Comparison of ENCODE assay signal across 16 mouse cellular contexts in genomic region chr2:114058226-114058796, GRCm38 (mm10). TPM values are rescaled to one million over a fixed set of nuclear protein-coding genes. Genes with fewer than 3 reads are reported as not detected.
DNase-seq lines count a peak whose midpoint lies in the region; ATAC-seq and TF ChIP-seq lines count a peak whose summit lies in the region.
"Had no signal": no experiment of that assay in that cellular context is flagged by ENCODE, and none has a peak within 500 bp of the region (broad histone marks: within the 10 kb centered on the region; RNA-seq: fewer than 3 reads in every experiment).

No protein-coding gene starts in this region.

- H3K4me3 ChIP-seq in gastrocnemius, adult 2 months: no peak overlapping the region
- no peak overlapping the region for H3K4me3 ChIP-seq in CH12.LX (replicated peaks in 1 of 3; ENCODE audit: low read depth in 2 of 3, low read length in 2 of 3, poor library complexity in 1 of 3)
- H3K4me3 ChIP-seq in heart, embryonic 14.5 days (ENCODE audit: control insufficient read depth in 1 of 2, insufficient read depth in 1 of 2, low read depth in 1 of 2, low read length in 2 of 2): 0 out of 4 replicates have a peak overlapping the region, but pooled peaks of 1 of the 2 experiments have one; percentile 12
- no peak overlapping the region for H3K4me3 ChIP-seq in thymus, adult 2 months (ENCODE audit: control insufficient read depth, insufficient read depth, low read length)
- H3K4me3 ChIP-seq: limb, embryonic 13.5 days; neural tube, embryonic 13.5 days had no signal

- TF ChIP-seq RAD21 in CH12.LX (IDR thresholded peaks at IDR 0.05; ENCODE audit: low read depth, low read length): no peak

- TF ChIP-seq CTCF in gastrocnemius, adult 2 months (IDR thresholded peaks at IDR 0.05): no peak
- no peak for TF ChIP-seq CTCF in CH12.LX (conservative IDR thresholded peaks at IDR 0.05 in 1 of 2, IDR thresholded peaks at IDR 0.05 in 1 of 2; ENCODE audit: low read depth in 2 of 2, low read length in 2 of 2)
- no peak for TF ChIP-seq CTCF in thymus, adult 2 months (IDR thresholded peaks at IDR 0.05; ENCODE audit: borderline replicate concordance, control insufficient read depth, extremely low read depth, insufficient read depth, low read length, poor library complexity)

- peak overlapping the region; percentile 8 for H3K4me2 ChIP-seq in CH12.LX (ENCODE audit: insufficient read depth, low read depth, poor library complexity, severe bottlenecking)
- H3K4me2 ChIP-seq in heart, embryonic 14.5 days (ENCODE audit: low read length): peak overlapping the region; percentile 62
- H3K4me2 ChIP-seq: limb, embryonic 13.5 days; neural tube, embryonic 13.5 days had no signal

- H3K79me2 ChIP-seq in CH12.LX (replicated peaks; ENCODE audit: control insufficient read depth, extremely low read depth, insufficient read depth, poor library complexity, severe bottlenecking): no peaks in the 10 kb centered on the region

- WGBS in heart, embryonic 14.5 days: 33% methylated on average over 10 of the region's 10 CpGs
- 96% methylated on average over 10 of the region's 10 CpGs for WGBS in thymus, adult 2 months

- in situ Hi-C loops in CH12.LX (cut with MboI; ENCODE audit: low pct_ligation_motif_present, low pct_unique_long_range_greater_than_20kb, low sequenced_read_pairs): loop anchor here (25.0 kb wide), 1 partner anchor 171 kb away; no protein-coding TSS in a partner anchor

- TF ChIP-seq EP300 in CH12.LX (IDR thresholded peaks at IDR 0.05; ENCODE audit: low read length): peak; percentile 70

- peak; percentile 36 for DNase-seq in gastrocnemius, adult 2 months
- no peak for DNase-seq in gastrocnemius, adult 8-10 months (ENCODE audit: low spot score in 2 of 2)
- DNase-seq in CD4-positive helper T cell, adult 2 months (ENCODE audit: low read depth, low spot score): peak; percentile 34
- DNase-seq in CH12.LX (ENCODE audit: extremely low read depth): peak; percentile 12
- no peak for DNase-seq in neural tube, embryonic 10.5 days (ENCODE audit: extremely low spot score, low spot score)
- no peak for DNase-seq in thymus, adult 2 months
- DNase-seq: kidney, postnatal 4 days; liver, postnatal 0 days; thymus, postnatal 4 days had no signal

- H3K36me3 ChIP-seq in CH12.LX (replicated peaks in 1 of 2; ENCODE audit: control insufficient read depth in 1 of 2, insufficient read depth in 1 of 2, low read length in 1 of 2): no peaks in the 10 kb centered on the region
- peaks cover 5% of the 10 kb centered on the region; the same call in 1 of the 2 replicates for H3K36me3 ChIP-seq in heart, embryonic 14.5 days (ENCODE audit: control insufficient read depth, insufficient read depth, low read length)
- H3K36me3 ChIP-seq in thymus, adult 2 months (ENCODE audit: control insufficient read depth, insufficient read depth, low read length): no peaks in the 10 kb centered on the region
- H3K36me3 ChIP-seq: limb, embryonic 13.5 days; neural tube, embryonic 13.5 days had no signal

- intact Hi-C loops in gastrocnemius, adult 2 months (cut with DNase I): no loop called here

- H3K9me3 ChIP-seq in CH12.LX (replicated peaks; ENCODE audit: low read length): no peaks in the 10 kb centered on the region
- H3K9me3 ChIP-seq in heart, embryonic 14.5 days (ENCODE audit: control insufficient read depth, low read length): no peaks in the 10 kb centered on the region
- H3K9me3 ChIP-seq: limb, embryonic 13.5 days; neural tube, embryonic 13.5 days had no signal

- TF ChIP-seq POLR2A in CH12.LX (IDR thresholded peaks at IDR 0.05; ENCODE audit: low read depth, low read length): no peak
- no peak for TF ChIP-seq POLR2A in thymus, adult 2 months (IDR thresholded peaks at IDR 0.05; ENCODE audit: control insufficient read depth, extremely low read depth, insufficient read depth, low read length, poor library complexity)

- no peak overlapping the region for H3K9ac ChIP-seq in CH12.LX (ENCODE audit: insufficient read depth, low read depth)
- peak overlapping the region; percentile 75 for H3K9ac ChIP-seq in heart, embryonic 14.5 days (ENCODE audit: low read length)
- H3K9ac ChIP-seq: limb, embryonic 13.5 days; liver, postnatal 0 days; neural tube, embryonic 13.5 days had no signal

- dilution Hi-C loops in CH12.LX (cut with MboI; ENCODE audit: extremely low pct_ligation_motif_present, extremely low pct_unique_long_range_greater_than_20kb, low sequenced_read_pairs): no loop called here

- H3K27me3 ChIP-seq in CH12.LX (replicated peaks): no peaks in the 10 kb centered on the region
- H3K27me3 ChIP-seq in heart, embryonic 14.5 days (ENCODE audit: control insufficient read depth, insufficient read depth, low read length): no peaks in the 10 kb centered on the region
- H3K27me3 ChIP-seq in thymus, adult 2 months (ENCODE audit: control insufficient read depth, insufficient read depth, low read length): no peaks in the 10 kb centered on the region
- H3K27me3 ChIP-seq: neural tube, embryonic 13.5 days had no signal

- peaks cover 0 to 9% of the 10 kb centered on the region in 2 experiments; a peak in 1 of 4 replicates for H3K4me1 ChIP-seq in CH12.LX (ENCODE audit: control insufficient read depth in 1 of 2, insufficient read depth in 2 of 2)
- H3K4me1 ChIP-seq in heart, embryonic 14.5 days (ENCODE audit: control insufficient read depth in 2 of 2, insufficient read depth in 2 of 2, low read length in 2 of 2): peaks cover 14 to 29% of the 10 kb centered on the region in 2 experiments
- H3K4me1 ChIP-seq in thymus, adult 2 months (replicated peaks; ENCODE audit: control insufficient read depth, insufficient read depth, low read length): no peaks in the 10 kb centered on the region
- H3K4me1 ChIP-seq: neural tube, embryonic 13.5 days had no signal

- H3K27ac ChIP-seq in gastrocnemius, adult 2 months: peak overlapping the region; percentile 82
- no peak overlapping the region for H3K27ac ChIP-seq in CH12.LX (ENCODE audit: insufficient read depth, low read depth)
- peak overlapping the region; percentile 99 for H3K27ac ChIP-seq in heart, embryonic 14.5 days (replicated peaks in 1 of 2; ENCODE audit: control insufficient read depth in 1 of 2, insufficient read depth in 1 of 2, low read depth in 2 of 2, low read length in 2 of 2)
- H3K27ac ChIP-seq in thymus, adult 2 months (ENCODE audit: control insufficient read depth, insufficient read depth, low read length): no peak overlapping the region
- H3K27ac ChIP-seq: limb, embryonic 13.5 days; neural tube, embryonic 13.5 days had no signal

- no peak; the same call in 1 of the 2 replicates for ATAC-seq in heart, embryonic 14.5 days (ENCODE audit: insufficient number of reproducible peaks, insufficient read depth, low FRiP score, low read depth)
- ATAC-seq: intestine, embryonic 16.5 days had no signal

TF ChIP-seq in CH12.LX, 34 proteins besides CTCF, POLR2A, EP300 and RAD21:
- peak; percentile 40; the same call in 1 of the 2 replicates for TF ChIP-seq SIN3A (IDR thresholded peaks at IDR 0.05; ENCODE audit: low read length)
- TF ChIP-seq NRF1 (IDR thresholded peaks at IDR 0.05; ENCODE audit: low read depth, low read length): no peak
- peak; percentile 47 for TF ChIP-seq JUND (conservative IDR thresholded peaks at IDR 0.05; ENCODE audit: low read depth, low read length)
- 0 out of 2 replicates have a peak, but pooled peaks have one; percentile 10 for TF ChIP-seq ETS1 (conservative IDR thresholded peaks at IDR 0.05; ENCODE audit: low read depth, low read length)
- peak; percentile 83 for TF ChIP-seq JUN (IDR thresholded peaks at IDR 0.05; ENCODE audit: insufficient read depth, low read depth, low read length)
- no peak for TF ChIP-seq MEF2A (IDR thresholded peaks at IDR 0.05; ENCODE audit: borderline replicate concordance, low read depth, low read length)
- peak; percentile 46 for TF ChIP-seq IRF4 (IDR thresholded peaks at IDR 0.05; ENCODE audit: low read depth, low read length)

RNA-seq across cellular contexts. Expression of gene Actc1, which starts 5.0 kb away (rescaled TPM):
- total RNA-seq in gastrocnemius, adult 2 months (2021): 100 to 1,000 TPM; 143 to 261 TPM
- total RNA-seq in gastrocnemius, adult 8-10 months (2022): 100 to 1,000 TPM in 1 of 4 experiments, 10 to 100 TPM in 3; 39.7 to 199 (median 83.9) TPM
- total RNA-seq in CH12.LX (2012; rRNA removed) (not detected in 2 replicates), CH12.LX (2014; rRNA removed) (not detected in 2 replicates)
- polyA plus RNA-seq in CH12.LX (2012; ENCODE audit: insufficient read length, low read depth): not detected in 2 replicates
- 14,909 and 15,629 TPM in 2 replicates for polyA plus RNA-seq in heart, embryonic 14.5 days (2014; fragmentation: Nextera tagmentation; extraction: Ambion mirVana)
- polyA plus RNA-seq in thymus, adult 2 months (2012; rRNA removed): 68.8 and 728 TPM in 2 replicates
- total RNA-seq: common myeloid progenitor, adult 5-6 weeks; hematopoietic stem cell, adult 5-6 weeks; left cerebral cortex, adult 18-20 months had no signal

RNA-seq across cellular contexts. Expression of gene Gjd2, which starts 44.9 kb away (rescaled TPM):
- total RNA-seq in gastrocnemius, adult 2 months (2021): not detected
- not detected for total RNA-seq in gastrocnemius, adult 8-10 months (2022)
- not detected in 2 replicates for total RNA-seq in CH12.LX (2012; rRNA removed)
- not detected in 2 replicates for total RNA-seq in CH12.LX (2014; rRNA removed)
- polyA plus RNA-seq in CH12.LX (2012; ENCODE audit: insufficient read length, low read depth): not detected in 2 replicates
- polyA plus RNA-seq in heart, embryonic 14.5 days (2014; fragmentation: Nextera tagmentation; extraction: Ambion mirVana): not detected in 2 replicates
- 0.04 and 0.06 TPM in 2 replicates for polyA plus RNA-seq in thymus, adult 2 months (2012; rRNA removed)
- total RNA-seq: common myeloid progenitor, adult 5-6 weeks; hematopoietic stem cell, adult 5-6 weeks had no signal
- polyA plus RNA-seq: liver, postnatal 0 days had no signal

Comparison
In these comparisons a context has a peak if more than half of its experiments do, and no peak if none do; other contexts are left out.
1. DNase-seq: peak in gastrocnemius, adult 2 months (single experiment), CD4-positive helper T cell, adult 2 months (single experiment) and CH12.LX (single experiment); none in gastrocnemius, adult 8-10 months (0 of 2), neural tube, embryonic 10.5 days (single experiment) and thymus, adult 2 months (single experiment).
2. H3K27ac ChIP-seq: peak in gastrocnemius, adult 2 months (single experiment) and heart, embryonic 14.5 days (2 of 2); none in CH12.LX (single experiment) and thymus, adult 2 months (single experiment).
3. RNA of gene Actc1, which starts 5.0 kb away (total RNA-seq): 143 to 261 TPM in gastrocnemius, adult 2 months and 39.7 to 199 TPM in gastrocnemius, adult 8-10 months; not detected in CH12.LX; every median in the first group is over 10 times any median in the second.